Mouse (Mus musculus): ENCODE data around the gene Kif14. TPM values are rescaled to one million over a fixed set of nuclear protein-coding genes. Genes with fewer than 3 reads are reported as not detected.

Gene Kif14
- polyA plus RNA-seq, 1 experiment from 2014 or later: 7.1 TPM

DNA sequence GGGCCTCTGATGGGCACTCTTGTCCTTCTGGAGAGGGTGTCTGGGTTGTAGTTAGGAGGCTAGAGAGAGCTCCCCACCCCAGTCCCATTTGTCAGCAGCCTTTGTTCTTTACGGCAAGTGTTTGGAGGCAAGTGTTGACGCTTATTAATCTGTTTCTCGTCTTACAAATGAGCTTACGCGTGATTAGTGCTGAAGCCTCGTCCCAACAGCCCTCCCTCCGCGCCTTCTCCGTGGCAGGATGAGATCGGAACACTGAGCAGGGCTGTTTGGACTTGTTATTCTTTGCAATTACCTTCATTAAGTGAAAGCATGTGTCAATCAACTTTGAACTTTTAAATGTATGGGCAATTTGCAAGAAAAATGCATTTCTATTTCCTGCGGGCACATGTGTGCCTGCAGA, 97.0 kb downstream of the Kif14 start:
- no peaks in the 10 kb centered on the region; the same call in 1 of the 2 replicates for H3K27me3 ChIP-seq (ENCODE audit: low read depth, poor library complexity, severe bottlenecking)
- no peaks in the 10 kb centered on the region for H3K36me3 ChIP-seq
- WGBS: 66% methylated on average over 11 of the region's 11 CpGs
- no peaks in the 10 kb centered on the region for H3K9me3 ChIP-seq (replicated peaks)
- H3K4me3 ChIP-seq: no peak overlapping the region
- H3K4me1 ChIP-seq: peaks cover 20% of the 10 kb centered on the region
- H3K27ac ChIP-seq (replicated peaks): no peak overlapping the region
- no peak for DNase-seq (ENCODE audit: low spot score)

DNA sequence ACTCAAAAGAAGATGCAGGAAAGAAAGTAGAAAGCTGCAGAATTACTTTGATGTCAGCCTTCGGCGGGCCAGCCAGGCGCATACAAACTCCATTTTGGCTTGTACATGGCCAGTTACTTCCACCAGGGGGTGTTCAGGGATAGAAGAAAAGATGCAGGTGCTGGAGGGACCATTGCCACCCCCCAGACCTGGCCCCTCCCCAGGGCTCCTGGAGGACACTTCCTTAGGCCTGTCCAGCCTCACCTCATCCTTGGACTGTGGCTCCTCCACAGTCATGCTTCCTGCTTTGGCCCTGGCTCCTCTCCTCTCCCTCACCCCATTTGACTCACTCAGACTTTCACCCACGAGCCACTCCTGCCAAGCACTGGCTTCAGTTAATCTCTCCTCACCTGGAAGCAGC, 98.8 kb downstream of the Kif14 start:
- Histone ChIP-seq H3K4me3 (no peak overlapping the region), H3K9me3 (replicated peaks) (no peaks in the 10 kb centered on the region), H3K27ac (replicated peaks) (no peak overlapping the region), H3K36me3 (no peaks in the 10 kb centered on the region), H3K27me3 (ENCODE audit: low read depth, poor library complexity, severe bottlenecking) (peaks cover 12% of the 10 kb centered on the region), H3K4me1 (peaks cover 20% of the 10 kb centered on the region)
- 75% methylated on average over 4 of the region's 4 CpGs for WGBS
- DNase-seq (ENCODE audit: low spot score): no peak

DNA sequence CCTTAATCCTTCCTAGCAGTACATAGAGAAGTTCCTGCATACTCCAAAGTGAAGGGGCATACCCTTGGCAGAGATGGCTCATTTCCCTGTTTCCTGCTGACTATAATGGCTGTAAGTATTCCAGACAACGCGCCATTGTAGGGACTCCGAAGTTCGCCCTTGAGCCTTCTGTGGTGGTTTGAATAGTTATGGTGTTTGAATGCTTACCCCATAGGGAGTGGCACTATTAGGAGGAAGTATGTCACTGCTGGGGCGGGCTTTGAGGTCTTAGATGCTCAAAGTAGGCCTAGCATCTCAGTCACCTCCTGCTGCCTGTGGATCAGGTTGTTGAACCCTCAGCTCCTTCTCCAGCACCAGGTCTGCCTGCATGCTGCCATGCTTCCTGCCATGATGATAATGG, 100.2 kb downstream of the Kif14 start:
- H3K4me1 ChIP-seq: peaks cover 27% of the 10 kb centered on the region
- peaks cover 17% of the 10 kb centered on the region for H3K27me3 ChIP-seq (ENCODE audit: low read depth, poor library complexity, severe bottlenecking)
- H3K27ac ChIP-seq (replicated peaks): no peak overlapping the region
- H3K4me3 ChIP-seq: no peak overlapping the region
- no peaks in the 10 kb centered on the region for H3K36me3 ChIP-seq
- DNase-seq (ENCODE audit: low spot score): no peak
- 92% methylated on average over 5 of the region's 5 CpGs for WGBS
- no peaks in the 10 kb centered on the region for H3K9me3 ChIP-seq (replicated peaks)

DNA sequence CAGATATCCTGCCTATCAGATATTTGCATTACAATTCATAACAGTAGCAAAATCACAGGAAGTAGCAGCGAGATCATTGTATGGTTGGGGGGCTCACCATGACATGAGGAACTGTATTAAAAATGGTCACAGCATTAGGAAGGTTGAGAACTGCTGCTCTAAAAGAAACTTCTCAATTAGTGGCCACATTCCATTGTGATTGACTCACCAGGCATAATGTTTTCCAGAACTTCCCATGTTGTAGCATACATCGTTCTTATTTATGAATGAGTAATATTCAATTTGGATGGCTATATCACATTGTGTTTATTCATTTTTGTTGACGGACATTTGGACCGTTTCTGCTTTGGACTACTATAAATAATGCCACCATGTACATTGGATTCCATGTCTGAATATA, 101.5 kb downstream of the Kif14 start:
- Histone ChIP-seq H3K4me3 (no peak overlapping the region), H3K27ac (replicated peaks) (no peak overlapping the region), H3K4me1 (peaks cover 17% of the 10 kb centered on the region), H3K9me3 (replicated peaks) (no peaks in the 10 kb centered on the region), H3K36me3 (no peaks in the 10 kb centered on the region), H3K27me3 (ENCODE audit: low read depth, poor library complexity, severe bottlenecking) (peaks cover 17% of the 10 kb centered on the region)
- WGBS: 92% methylated on average over 4 of the region's 4 CpGs
- DNase-seq (ENCODE audit: low spot score): no peak

DNA sequence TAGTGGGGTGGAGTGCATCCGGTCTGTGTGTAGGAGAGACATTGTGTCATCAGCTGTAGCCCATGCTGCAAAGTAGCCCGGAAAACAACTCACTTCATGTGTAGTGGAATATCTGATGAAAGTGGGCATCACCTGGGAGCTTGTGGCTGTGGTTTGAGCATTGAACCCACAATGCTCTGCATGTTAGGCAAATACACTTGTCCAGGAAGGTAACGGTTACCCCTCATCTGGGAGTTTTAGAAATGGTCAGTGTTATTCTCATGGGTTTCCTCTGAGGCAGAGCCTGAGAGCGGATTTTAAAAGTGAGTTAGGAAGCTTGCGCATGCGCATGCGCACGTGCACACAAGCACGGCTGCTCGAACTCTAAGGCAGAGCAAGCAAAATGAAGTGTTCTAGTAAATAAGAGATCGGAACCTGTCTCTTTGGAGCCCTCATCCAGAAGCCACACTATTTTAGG, 102.6 kb downstream of the Kif14 start:
- H3K4me3 ChIP-seq: no peak overlapping the region
- no peak for DNase-seq (ENCODE audit: low spot score)
- H3K4me1 ChIP-seq: peaks cover 14% of the 10 kb centered on the region
- no peak overlapping the region for H3K27ac ChIP-seq (replicated peaks)
- peaks cover 17% of the 10 kb centered on the region for H3K27me3 ChIP-seq (ENCODE audit: low read depth, poor library complexity, severe bottlenecking)
- H3K9me3 ChIP-seq (replicated peaks): no peaks in the 10 kb centered on the region
- WGBS: 96% methylated on average over 11 of the region's 11 CpGs
- H3K36me3 ChIP-seq: no peaks in the 10 kb centered on the region

DNA sequence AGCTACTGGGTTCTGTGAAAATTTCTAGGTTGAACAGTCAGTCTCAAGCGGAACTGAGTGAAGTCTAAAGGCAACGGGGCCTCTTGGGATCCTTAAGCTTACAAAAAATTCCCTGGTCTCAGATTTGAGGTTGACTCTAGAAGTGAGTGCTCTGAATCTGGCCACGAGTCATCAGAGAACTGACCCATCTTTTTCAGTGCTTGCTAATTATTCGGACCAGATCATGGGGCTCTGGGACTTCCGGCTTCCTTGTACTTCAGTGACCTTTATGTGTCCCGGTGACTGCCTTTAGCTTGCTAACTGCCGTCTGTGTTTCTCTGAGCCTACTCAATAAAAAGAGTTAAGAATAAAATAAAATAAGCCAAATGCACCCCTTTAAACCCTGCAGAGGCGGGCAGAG, 103.1 kb downstream of the Kif14 start:
- DNase-seq (ENCODE audit: low spot score): no peak
- Histone ChIP-seq H3K27ac (replicated peaks) (no peak overlapping the region), H3K4me1 (peaks cover 14% of the 10 kb centered on the region), H3K27me3 (ENCODE audit: low read depth, poor library complexity, severe bottlenecking) (peaks cover 17% of the 10 kb centered on the region), H3K36me3 (no peaks in the 10 kb centered on the region), H3K4me3 (no peak overlapping the region), H3K9me3 (replicated peaks) (no peaks in the 10 kb centered on the region)
- WGBS: 82% methylated on average over 8 of the region's 8 CpGs

DNA sequence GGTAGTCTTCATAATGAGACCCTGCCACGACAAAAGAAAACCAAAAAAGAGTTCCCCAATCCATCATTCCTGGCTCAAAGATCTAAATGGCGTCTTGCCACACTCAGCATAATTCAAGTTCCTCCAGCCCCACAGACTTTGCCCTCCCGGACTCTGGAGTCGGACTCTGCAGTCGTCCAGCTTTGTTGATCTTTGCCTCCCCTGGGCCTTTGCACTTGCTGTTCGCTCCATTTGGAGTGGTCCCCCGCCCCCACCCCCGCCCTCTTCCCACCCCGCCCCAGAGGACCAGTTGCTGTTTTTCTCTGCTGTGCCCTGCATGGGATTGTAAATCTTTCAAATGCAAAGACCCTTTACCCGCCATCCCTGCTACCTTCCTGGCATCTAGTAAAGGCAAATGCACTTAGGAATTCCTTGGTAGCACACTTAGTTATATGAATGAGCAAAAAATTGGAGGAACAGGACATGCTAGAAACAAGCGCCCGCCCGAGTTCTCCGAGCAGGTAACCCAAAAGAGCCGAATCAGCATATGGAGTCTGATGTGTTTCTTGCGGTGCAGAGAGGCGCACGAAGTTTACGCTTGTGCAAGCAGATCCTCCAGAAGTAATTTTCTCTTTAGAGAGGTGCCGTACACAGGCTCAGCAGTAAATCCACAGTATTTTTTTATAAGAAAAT, 103.6 kb downstream of the Kif14 start:
- Histone ChIP-seq H3K4me3 (peak overlapping the region; percentile 38), H3K36me3 (no peaks in the 10 kb centered on the region), H3K4me1 (peaks cover 14% of the 10 kb centered on the region), H3K27me3 (ENCODE audit: low read depth, poor library complexity, severe bottlenecking) (peaks cover 17% of the 10 kb centered on the region), H3K9me3 (replicated peaks) (no peaks in the 10 kb centered on the region), H3K27ac (replicated peaks) (peak overlapping the region; percentile 78)
- peak; percentile 17 for DNase-seq (ENCODE audit: low spot score)
- WGBS: 38% methylated on average over 20 of the region's 20 CpGs

DNA sequence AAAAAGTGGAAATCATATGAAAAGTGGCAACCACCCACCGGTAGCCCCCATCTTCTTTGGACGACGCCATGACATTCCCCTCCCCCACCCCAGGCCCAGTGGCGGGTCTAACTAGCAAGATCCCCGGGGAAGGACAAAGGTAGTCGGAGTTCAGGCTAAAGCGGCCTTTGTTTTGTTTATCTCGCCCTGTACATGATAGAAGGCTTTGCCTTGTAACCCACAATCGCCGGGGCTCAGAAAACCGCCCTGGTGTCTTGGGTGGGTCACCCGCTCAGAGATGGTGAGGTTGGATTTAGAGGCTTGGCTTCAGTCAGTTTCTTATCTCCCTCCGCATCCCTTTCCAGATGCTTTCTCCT, 104.1 kb downstream of the Kif14 start:
- 5% methylated on average over 13 of the region's 13 CpGs for WGBS
- H3K9me3 ChIP-seq (replicated peaks): no peaks in the 10 kb centered on the region
- H3K27me3 ChIP-seq (ENCODE audit: low read depth, poor library complexity, severe bottlenecking): peaks cover 17% of the 10 kb centered on the region
- no peaks in the 10 kb centered on the region for H3K36me3 ChIP-seq
- peak overlapping the region; percentile 38 for H3K4me3 ChIP-seq
- H3K27ac ChIP-seq (replicated peaks): peak overlapping the region; percentile 78
- H3K4me1 ChIP-seq: peaks cover 14% of the 10 kb centered on the region
- DNase-seq (ENCODE audit: low spot score): peak; percentile 43

DNA sequence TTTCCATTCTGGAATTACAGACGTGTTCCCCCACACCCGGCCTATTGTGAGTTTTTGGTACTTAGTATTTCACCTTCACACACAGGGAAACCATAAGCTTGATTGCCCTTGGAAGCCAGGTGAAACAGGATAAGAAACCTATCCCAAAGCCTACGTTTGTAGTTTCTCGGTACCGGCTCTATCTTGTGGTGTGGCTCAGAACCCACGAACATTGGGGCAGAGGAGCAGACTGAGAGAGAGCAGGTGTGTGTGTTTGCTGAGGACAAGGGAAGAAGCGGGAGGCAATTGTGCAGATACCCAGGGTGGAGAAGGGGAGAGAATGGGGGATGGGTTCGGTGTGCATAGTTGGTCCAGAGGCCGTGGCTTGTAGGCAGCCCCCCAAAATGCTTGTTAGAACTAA, 104.8 kb downstream of the Kif14 start:
- H3K36me3 ChIP-seq: no peaks in the 10 kb centered on the region
- no peaks in the 10 kb centered on the region for H3K9me3 ChIP-seq (replicated peaks)
- no peak overlapping the region for H3K27ac ChIP-seq (replicated peaks)
- no peak for DNase-seq (ENCODE audit: low spot score)
- H3K4me1 ChIP-seq: peaks cover 14% of the 10 kb centered on the region
- 79% methylated on average over 9 of the region's 9 CpGs for WGBS
- no peak overlapping the region for H3K4me3 ChIP-seq
- H3K27me3 ChIP-seq (ENCODE audit: low read depth, poor library complexity, severe bottlenecking): peaks cover 17% of the 10 kb centered on the region

DNA sequence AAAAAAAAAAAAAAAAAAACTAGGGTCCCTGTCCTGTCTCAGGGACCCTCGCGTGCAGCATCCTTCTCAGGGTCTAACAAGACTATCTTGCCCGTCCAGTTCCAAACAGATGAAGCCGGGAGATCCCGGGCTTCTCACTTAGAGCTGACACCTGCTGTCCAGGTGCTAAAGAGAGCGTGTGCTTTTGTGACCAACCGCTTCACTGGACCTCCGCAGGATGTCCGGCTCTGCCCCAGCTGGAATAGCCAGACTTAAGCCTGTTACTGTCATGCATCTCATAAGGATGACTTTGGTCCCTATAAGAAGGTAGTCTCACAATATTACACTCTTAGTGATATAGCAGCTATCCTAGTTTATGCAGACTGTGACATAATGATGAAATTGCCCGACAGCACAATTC, 105.4 kb downstream of the Kif14 start:
- Histone ChIP-seq H3K36me3 (no peaks in the 10 kb centered on the region), H3K27ac (replicated peaks) (no peak overlapping the region), H3K4me1 (peaks cover 14% of the 10 kb centered on the region), H3K4me3 (no peak overlapping the region), H3K27me3 (ENCODE audit: low read depth, poor library complexity, severe bottlenecking) (peaks cover 17% of the 10 kb centered on the region), H3K9me3 (replicated peaks) (no peaks in the 10 kb centered on the region)
- DNase-seq (ENCODE audit: low spot score): no peak
- 82% methylated on average over 10 of the region's 10 CpGs for WGBS

DNA sequence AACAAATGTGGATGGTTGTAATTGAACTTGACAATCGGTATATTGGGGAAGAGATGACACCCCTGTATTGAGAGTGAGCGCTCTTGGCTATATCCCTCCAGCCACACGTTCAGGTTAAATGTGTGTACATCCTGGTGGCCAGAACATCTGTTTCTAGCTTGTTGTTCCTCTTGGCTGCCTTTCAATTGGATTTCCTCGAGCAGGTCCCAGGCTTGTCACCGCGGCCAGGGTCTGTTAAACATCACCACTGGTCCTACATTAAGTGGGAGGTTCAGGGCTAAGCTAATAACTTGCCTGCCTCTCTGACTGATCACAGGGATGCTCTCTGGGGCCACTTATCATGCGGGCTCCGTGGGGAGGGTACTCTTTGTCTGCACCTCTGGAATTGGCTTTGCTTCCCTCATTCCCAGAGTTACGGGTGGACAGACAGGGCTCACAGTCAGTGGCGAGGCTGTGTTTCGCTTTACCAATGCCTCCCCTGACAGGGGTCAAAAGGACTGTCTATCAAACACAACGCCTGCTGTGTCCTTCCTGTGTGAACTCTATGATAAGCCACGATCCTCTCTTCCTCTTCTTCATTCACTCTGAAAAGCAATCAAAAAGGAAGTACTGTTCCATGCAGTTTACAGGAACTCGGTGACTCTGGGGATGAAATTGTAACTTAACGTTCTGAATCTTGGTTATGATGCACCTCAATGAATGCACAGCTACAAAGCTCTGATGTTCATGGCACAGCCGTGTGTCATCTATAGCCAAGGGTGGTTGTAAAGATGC, 111.9 kb downstream of the Kif14 start:
- H3K27ac ChIP-seq (replicated peaks): no peak overlapping the region
- 37% methylated on average over 16 of the region's 16 CpGs for WGBS
- H3K9me3 ChIP-seq (replicated peaks): no peaks in the 10 kb centered on the region
- no peaks in the 10 kb centered on the region for H3K27me3 ChIP-seq (ENCODE audit: low read depth, poor library complexity, severe bottlenecking)
- H3K4me3 ChIP-seq: no peak overlapping the region
- no peak for DNase-seq (ENCODE audit: low spot score)
- H3K4me1 ChIP-seq: peaks cover 12% of the 10 kb centered on the region
- no peaks in the 10 kb centered on the region for H3K36me3 ChIP-seq

DNA sequence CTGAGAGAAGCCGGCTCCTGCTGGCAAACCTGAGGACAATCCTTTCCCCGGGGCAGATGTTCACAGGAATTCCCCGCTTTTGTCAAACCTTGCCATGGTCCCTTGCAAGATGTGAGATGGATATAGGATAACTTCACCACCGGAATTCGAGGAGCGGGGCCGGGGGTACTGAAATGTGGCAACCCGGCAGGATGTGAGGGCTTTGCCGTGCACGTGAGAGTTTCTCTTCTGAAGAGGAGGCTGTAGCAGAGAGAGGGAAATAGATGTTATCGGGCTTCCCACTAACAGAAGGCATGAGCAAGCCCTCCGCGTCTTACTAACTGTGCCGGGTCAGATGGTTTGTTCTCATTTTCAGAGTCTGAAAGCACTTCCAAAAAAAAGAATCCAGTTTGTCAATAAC, 113.2 kb downstream of the Kif14 start:
- Histone ChIP-seq H3K4me3 (no peak overlapping the region), H3K27ac (replicated peaks) (no peak overlapping the region), H3K9me3 (replicated peaks) (no peaks in the 10 kb centered on the region), H3K36me3 (no peaks in the 10 kb centered on the region), H3K4me1 (peaks cover 12% of the 10 kb centered on the region), H3K27me3 (ENCODE audit: low read depth, poor library complexity, severe bottlenecking) (no peaks in the 10 kb centered on the region)
- WGBS: 85% methylated on average over 14 of the region's 14 CpGs
- no peak for DNase-seq (ENCODE audit: low spot score)

DNA sequence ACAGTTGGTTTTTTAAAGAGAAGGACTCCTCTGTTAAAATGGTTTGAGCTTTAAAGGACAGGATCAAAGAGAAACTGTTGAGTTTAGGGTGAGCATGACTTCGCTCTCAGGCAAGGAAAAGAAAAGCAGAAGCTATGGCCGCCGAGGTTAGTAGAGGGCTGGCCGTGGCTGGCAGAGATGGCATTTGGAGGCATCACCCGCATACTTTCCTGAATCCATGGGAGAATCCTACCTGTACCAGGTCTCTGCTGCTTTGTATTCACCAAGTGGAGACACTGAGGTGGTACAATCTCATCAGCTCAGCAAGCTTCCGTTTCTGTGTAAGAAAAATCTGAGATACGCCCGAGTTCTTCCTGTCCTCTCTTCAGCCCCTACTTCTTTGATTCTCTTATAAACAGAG, 114.1 kb downstream of the Kif14 start:
- no peaks in the 10 kb centered on the region for H3K9me3 ChIP-seq (replicated peaks)
- H3K4me3 ChIP-seq: no peak overlapping the region
- H3K27me3 ChIP-seq (ENCODE audit: low read depth, poor library complexity, severe bottlenecking): no peaks in the 10 kb centered on the region
- no peak for DNase-seq (ENCODE audit: low spot score)
- 89% methylated on average over 8 of the region's 8 CpGs for WGBS
- peaks cover 12% of the 10 kb centered on the region for H3K4me1 ChIP-seq
- no peak overlapping the region for H3K27ac ChIP-seq (replicated peaks)
- H3K36me3 ChIP-seq: no peaks in the 10 kb centered on the region
